Mouse (Mus musculus) kidney, adult 2 months (tissue): ENCODE data around the gene Ccr1. TPM values are rescaled to one million over a fixed set of nuclear protein-coding genes. Genes with fewer than 3 reads are reported as not detected.
"Not testable (repeated sequence)": the region's sequence is repeated elsewhere in the genome, so short reads cannot be mapped to it uniquely, and the experiment has no call there.

Experiments
- DNase-seq: peaks from one replicate; pipeline ENCODE4 v3.0.0; 2021
- H3K27ac ChIP-seq: fragments of 200-500 bp; 2 replicates; pipeline ENCODE4 v1.5.1; 2012; ENCODE audit warnings: low read depth, low read length, control low read depth, inconsistent platforms; ENCODE audit not compliant: insufficient read depth
- H3K27me3 ChIP-seq: fragments of 200-500 bp; replicated peaks from 2 replicates; pipeline ENCODE4 v1.6.1; 2012; ENCODE audit warnings: mild to moderate bottlenecking, moderate library complexity, low read length, inconsistent platforms; ENCODE audit not compliant: control insufficient read depth, insufficient read depth
- H3K36me3 ChIP-seq: fragments of 200-500 bp; 2 replicates; pipeline ENCODE4 v1.6.1; 2012; ENCODE audit warnings: mild to moderate bottlenecking, moderate library complexity, low read length, inconsistent platforms; ENCODE audit not compliant: control insufficient read depth, insufficient read depth
- H3K4me1 ChIP-seq: fragments of 200-500 bp; 2 replicates; pipeline ENCODE4 v1.6.1; 2011; ENCODE audit warnings: low read length; ENCODE audit not compliant: control insufficient read depth, insufficient read depth
- H3K4me3 ChIP-seq: fragments of 200-500 bp; 2 replicates; pipeline ENCODE4 v1.5.1; 2011; ENCODE audit warnings: mild to moderate bottlenecking, low read depth, low read length, control low read depth; ENCODE audit not compliant: insufficient read depth
- CTCF ChIP-seq: fragments of 200-500 bp; conservative IDR thresholded peaks from 2 replicates; pipeline ENCODE4 v1.5.1; 2011; ENCODE audit warnings: low read depth, mild to moderate bottlenecking, control low read depth, low read length, moderate library complexity, mixed read lengths; ENCODE audit not compliant: insufficient read depth, insufficient read length
- POLR2A ChIP-seq: fragments of 200-500 bp; IDR thresholded peaks from one replicate; pipeline ENCODE4 v1.6.1; 2011; ENCODE audit warnings: low read depth, low read length, control low read depth
- WGBS: fragments of 180-500 bp; shearing (Covaris S2); methylation state at CpG from one replicate; pipeline ENCODE4 v1.1.7; 2018; 5-methylcytosine and 5-hydroxymethylcytosine counted together
- polyA plus RNA-seq: library from polyadenylated mRNA; depleted of rRNA; stranded (reverse); fragments of >200 nt; gene quantifications from 2 replicates; pipeline ENCODE4 v1.2.3, GENCODE M21; 2012

Ccr1 gene
- polyA plus RNA-seq, 1 experiment = 0.72 TPM

DNA sequence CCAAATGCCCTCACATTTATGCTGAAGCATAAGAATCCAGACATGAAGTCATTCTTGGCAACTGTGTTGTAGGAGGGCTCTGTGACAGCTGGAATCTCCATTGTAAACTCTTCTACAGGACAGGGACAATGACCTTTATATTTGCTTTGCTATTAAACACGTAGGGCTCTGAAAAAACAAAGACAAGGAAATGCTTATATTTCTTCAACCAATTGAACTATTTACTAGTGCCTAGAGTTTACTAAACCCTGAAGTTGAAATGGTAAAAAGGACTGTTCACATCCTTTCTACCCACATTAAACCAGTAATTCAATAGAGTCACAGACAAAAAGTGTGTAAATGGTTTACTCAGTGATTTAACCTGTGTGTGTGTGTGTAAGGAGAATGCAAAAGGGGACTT is 9.8 kb upstream of the Ccr1 start, which contains the start of gene Ccr1l1:
Gene Ccr1l1 (minus strand): TSS at position 101 of the 400 bp plus-strand sequence.
- Histone ChIP-seq H3K4me3 (no peak within 1 kb of the TSS), H3K4me1 (no peaks in the 10 kb centered on the region), H3K36me3 (no peaks in the 10 kb centered on the region), H3K27ac (no peak within 1 kb of the TSS), H3K27me3 (no peaks in the 10 kb centered on the region; the same call in 1 of the 2 replicates)
- 48% methylated on average over 1 of the region's 1 CpGs for WGBS
- DNase-seq = no peak
- no peak for TF ChIP-seq POLR2A
- no peak for TF ChIP-seq CTCF

DNA sequence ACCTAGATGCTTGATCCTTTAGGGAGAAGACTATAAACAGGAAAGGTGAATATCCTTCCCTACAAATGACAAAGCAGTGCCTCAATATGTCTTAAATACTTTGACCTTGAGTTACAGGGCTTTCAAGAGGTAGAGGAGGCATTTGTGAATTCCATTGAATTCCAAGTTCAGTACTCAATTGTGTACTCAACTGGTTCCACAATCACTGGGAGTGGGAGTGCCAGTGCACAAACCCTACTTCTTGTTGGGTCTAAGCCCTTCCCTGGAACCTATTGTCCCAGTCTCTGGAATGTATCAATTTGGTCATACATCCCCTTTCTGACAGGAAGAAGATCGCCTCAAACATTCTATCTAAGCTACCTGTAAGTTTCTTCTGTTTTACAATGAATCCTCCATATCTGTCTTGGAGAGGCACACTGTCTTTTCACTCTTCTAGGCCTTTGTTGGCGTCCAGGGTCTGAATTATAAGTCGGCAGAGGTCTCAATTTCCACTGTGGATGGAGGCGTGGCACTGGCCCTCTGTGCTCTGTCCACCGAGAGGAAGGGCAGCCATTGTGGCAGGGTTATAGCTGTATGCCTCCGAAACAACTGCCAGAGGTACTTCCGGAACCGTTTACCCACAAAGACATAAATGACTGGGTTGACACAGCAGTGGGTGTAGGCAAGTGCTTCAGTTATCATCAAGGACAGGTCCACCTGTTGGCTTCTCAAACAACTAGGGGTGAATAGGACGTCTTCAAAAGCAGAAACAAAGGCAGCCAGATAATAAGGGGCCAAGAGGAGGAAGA is 8.6 kb upstream of the Ccr1 start:
- TF ChIP-seq CTCF = no peak
- no peak for TF ChIP-seq POLR2A
- Histone ChIP-seq H3K27ac (no peak overlapping the region), H3K27me3 (no peaks in the 10 kb centered on the region; the same call in 1 of the 2 replicates), H3K4me1 (no peaks in the 10 kb centered on the region), H3K36me3 (no peaks in the 10 kb centered on the region), H3K4me3 (no peak overlapping the region)
- WGBS = 82% methylated on average over 9 of the region's 9 CpGs
- DNase-seq = no peak

DNA sequence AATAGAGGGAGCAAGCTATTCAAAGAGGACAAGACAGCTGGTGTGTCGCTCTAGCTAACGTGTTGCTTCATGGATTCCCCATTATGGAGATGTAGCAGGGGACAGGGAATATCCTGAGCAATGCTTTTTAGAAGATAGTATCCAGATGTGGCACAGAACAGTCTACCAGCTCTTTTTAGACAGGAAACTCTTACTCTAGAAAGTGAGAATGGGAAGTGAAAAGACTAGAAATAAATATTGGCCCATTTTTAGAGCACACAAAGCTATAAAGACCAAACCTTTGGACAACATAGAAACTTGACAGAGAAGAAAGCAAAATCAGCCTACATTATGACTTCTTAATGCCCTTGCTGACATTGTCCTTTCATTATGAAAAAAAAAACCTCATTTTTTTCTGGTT is 7.1 kb upstream of the Ccr1 start:
- Histone ChIP-seq H3K27ac (no peak overlapping the region), H3K27me3 (no peaks in the 10 kb centered on the region; the same call in 1 of the 2 replicates), H3K36me3 (no peaks in the 10 kb centered on the region), H3K4me1 (no peaks in the 10 kb centered on the region), H3K4me3 (no peak overlapping the region)
- no peak for DNase-seq
- TF ChIP-seq CTCF = no peak
- no peak for TF ChIP-seq POLR2A
- WGBS = 70% methylated on average over 2 of the region's 2 CpGs

DNA sequence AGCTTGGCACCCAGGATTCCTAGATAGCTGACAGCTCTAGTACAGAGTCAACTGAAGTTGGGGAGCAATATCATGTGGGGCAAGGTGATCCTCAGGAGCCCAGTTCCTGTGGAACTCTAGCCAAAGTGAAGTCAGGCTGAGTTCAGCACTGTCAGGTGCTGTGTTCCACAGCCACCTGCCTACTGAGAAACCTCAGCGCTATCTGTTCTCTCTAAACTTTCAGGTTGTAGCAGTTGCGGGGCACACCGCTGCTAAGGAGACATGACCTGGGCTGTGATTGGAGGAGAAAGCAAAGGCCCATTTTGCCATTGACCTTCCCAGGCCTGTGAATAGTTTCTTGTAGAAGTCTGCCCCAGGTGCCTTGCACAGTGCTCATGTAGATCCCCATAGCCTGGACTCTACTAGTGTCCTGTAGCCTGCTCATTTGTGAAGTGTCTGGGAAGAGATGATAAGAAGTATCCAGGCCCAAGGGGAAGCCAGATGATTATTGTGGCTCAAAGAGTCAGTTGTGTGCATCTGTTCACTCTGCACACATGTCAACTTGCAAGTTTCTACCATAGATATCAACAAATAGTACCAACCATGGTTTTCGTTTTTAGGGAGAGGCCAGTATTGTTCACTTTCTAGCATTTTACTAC is 1.5 kb downstream of the Ccr1 start:
- not testable (repeated sequence) for H3K27ac ChIP-seq, H3K36me3 ChIP-seq, H3K4me1 ChIP-seq, H3K4me3 ChIP-seq, H3K27me3 ChIP-seq, DNase-seq
- WGBS = 92% methylated on average over 1 of the region's 4 CpGs

DNA sequence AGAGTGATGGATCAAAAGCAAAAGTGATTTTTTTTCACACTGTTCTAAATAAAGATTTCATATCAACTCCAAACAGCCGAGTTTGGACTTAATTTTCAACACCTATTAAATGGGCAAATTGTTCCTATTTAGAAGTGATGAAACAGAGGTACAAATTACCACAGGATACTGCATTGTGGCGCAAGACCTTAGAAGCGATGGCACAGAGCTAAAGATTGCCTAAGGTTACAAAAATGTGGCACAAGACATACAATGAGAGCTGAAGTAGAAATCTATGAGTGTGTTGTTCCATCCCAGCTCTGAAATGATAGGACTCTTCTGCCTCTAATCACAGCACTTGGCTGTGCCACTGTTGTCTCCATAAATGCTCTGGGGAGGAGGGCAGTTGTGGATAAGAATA is 3.7 kb downstream of the Ccr1 start:
- Histone ChIP-seq H3K36me3 (no peaks in the 10 kb centered on the region), H3K27me3 (no peaks in the 10 kb centered on the region), H3K4me3 (no peak overlapping the region), H3K4me1 (peaks cover 2% of the 10 kb centered on the region; the same call in 1 of the 2 replicates), H3K27ac (no peak overlapping the region)
- WGBS = 80% methylated on average over 3 of the region's 3 CpGs
- DNase-seq = no peak
- TF ChIP-seq POLR2A (no peak), CTCF (no peak)

DNA sequence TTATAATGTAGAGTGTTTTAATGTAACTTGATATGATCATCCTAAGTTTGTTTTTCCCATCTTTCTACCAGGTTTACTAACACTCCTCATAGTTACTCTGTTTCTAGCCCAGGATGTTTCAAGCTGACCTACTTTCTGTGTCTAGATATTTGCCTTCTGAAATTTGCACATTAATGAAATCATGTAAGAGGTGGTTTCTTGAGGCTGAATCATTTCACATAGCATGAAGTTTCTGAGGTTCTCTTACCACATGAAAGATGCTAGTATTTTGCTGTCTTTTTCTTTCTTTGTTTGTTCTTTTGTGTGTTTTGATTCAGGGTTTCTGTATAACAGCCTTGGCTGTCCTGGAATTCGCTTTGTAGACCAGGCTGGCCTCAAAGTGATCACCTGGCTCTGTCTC is 8.3 kb downstream of the Ccr1 start:
- H3K27me3 ChIP-seq = no peaks in the 10 kb centered on the region
- H3K36me3 ChIP-seq = no peaks in the 10 kb centered on the region
- no peak for TF ChIP-seq CTCF
- no peak for TF ChIP-seq POLR2A
- no peak overlapping the region for H3K27ac ChIP-seq
- DNase-seq = no peak
- H3K4me1 ChIP-seq = no peaks in the 10 kb centered on the region
- WGBS = 86% methylated on average over 1 of the region's 1 CpGs
- no peak overlapping the region for H3K4me3 ChIP-seq

DNA sequence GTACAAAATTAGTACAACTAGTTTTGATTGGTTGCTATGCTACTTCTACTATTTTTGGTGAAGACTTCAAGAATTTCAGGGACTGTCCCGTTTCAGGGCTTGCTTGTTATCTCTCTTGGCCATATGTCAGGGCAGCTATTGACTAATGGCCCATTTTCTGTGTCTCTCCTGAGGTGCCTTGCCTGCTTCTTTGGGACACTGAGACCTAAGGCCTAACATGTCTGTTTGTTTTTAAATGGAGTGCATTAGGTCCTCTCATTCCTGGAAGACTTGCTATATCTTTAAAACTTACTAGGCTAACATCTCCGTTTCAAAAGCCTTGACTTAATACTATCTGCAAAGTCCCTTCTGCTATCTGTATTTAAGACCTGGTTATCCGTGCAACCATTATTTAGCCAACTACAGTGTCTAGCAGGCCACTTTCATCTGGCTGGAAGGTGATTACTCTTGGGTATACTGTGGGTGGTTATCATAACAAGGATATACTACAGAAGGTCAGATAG is 10.5 kb downstream of the Ccr1 start:
- Histone ChIP-seq H3K36me3 (no peaks in the 10 kb centered on the region), H3K4me1 (no peaks in the 10 kb centered on the region), H3K27ac (no peak overlapping the region), H3K4me3 (no peak overlapping the region), H3K27me3 (no peaks in the 10 kb centered on the region)
- WGBS = 78% methylated on average over 3 of the region's 3 CpGs
- DNase-seq = no peak
- TF ChIP-seq POLR2A (no peak), CTCF (no peak)

DNA sequence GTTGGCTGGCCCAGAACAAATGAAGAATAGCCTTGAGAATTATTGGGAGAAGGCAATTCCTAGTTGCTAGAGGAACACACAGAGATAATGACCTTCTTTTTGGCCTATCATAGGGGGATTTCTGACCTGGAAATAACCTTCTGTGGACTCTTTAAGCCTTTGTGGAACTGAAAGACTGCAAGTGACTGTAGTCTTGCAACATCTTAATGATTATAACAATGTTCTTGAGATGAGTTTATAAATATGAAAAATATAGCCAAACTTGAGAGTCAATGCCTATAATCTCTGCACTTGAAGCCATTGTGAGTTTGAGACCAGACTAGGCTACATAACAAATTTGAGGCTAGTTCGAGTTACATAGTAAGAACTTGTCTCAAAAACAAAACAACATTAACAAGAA is 11.6 kb downstream of the Ccr1 start:
- Histone ChIP-seq H3K4me3 (no peak overlapping the region), H3K27ac (no peak overlapping the region), H3K4me1 (no peaks in the 10 kb centered on the region), H3K27me3 (no peaks in the 10 kb centered on the region), H3K36me3 (no peaks in the 10 kb centered on the region)
- 67% methylated on average over 1 of the region's 1 CpGs for WGBS
- TF ChIP-seq POLR2A (no peak), CTCF (no peak)
- DNase-seq = no peak
